21 mouse cellular contexts compared by ENCODE assay signal in genomic region chr9:33011241-33011640, GRCm38 (mm10).
DNase-seq lines count a peak whose midpoint lies in the region; ATAC-seq and TF ChIP-seq lines count a peak whose summit lies in the region.
"Had no signal": no experiment of that assay in that cellular context is flagged by ENCODE, and none has a peak within 500 bp of the region (broad histone marks: within the 10 kb centered on the region; RNA-seq: fewer than 3 reads in every experiment).

No protein-coding gene starts in this region.

- DNase-seq in CD4-positive, CD25-positive, alpha-beta regulatory T cell, adult 2 months (ENCODE audit: low read depth, low spot score), result peak; percentile 13
- DNase-seq in CH12.LX (ENCODE audit: extremely low read depth) (peak; percentile 6), MN1 (ENCODE audit: low spot score) (no peak)
- DNase-seq in urinary bladder, postnatal 10 days (ENCODE audit: low spot score), result no peak
- DNase-seq: adrenal gland, adult 8-10 months; adrenal gland, postnatal 14 days; adrenal gland, postnatal 36 days; cerebellum, adult 11-12 months; cerebellum, adult 2 months; cerebellum, adult 9-10 months; cerebellum, postnatal 10 days; cerebellum, postnatal 25 days; forebrain, postnatal 0 days had no signal

- in situ Hi-C loops in CH12.LX (cut with MboI; ENCODE audit: low pct_ligation_motif_present, low pct_unique_long_range_greater_than_20kb, low sequenced_read_pairs), result no loop called here

- H3K4me1 ChIP-seq in CH12.LX (ENCODE audit: control insufficient read depth in 1 of 2, insufficient read depth in 2 of 2), result no peaks in the 10 kb centered on the region; a peak in 1 of 4 replicates
- H3K4me1 ChIP-seq in kidney, embryonic 15.5 days, result no peaks in the 10 kb centered on the region
- H3K4me1 ChIP-seq: embryonic facial prominence, embryonic 12.5 days; forebrain, embryonic 13.5 days; forebrain, embryonic 15.5 days had no signal

- no peaks in the 10 kb centered on the region for H3K36me3 ChIP-seq in CH12.LX (replicated peaks in 1 of 2; ENCODE audit: control insufficient read depth in 1 of 2, insufficient read depth in 1 of 2, low read length in 1 of 2)
- H3K36me3 ChIP-seq in kidney, embryonic 15.5 days, result no peaks in the 10 kb centered on the region
- H3K36me3 ChIP-seq: embryonic facial prominence, embryonic 10.5 days; embryonic facial prominence, embryonic 12.5 days; forebrain, embryonic 15.5 days had no signal

- H3K27me3 ChIP-seq in CH12.LX (replicated peaks), result no peaks in the 10 kb centered on the region
- no peaks in the 10 kb centered on the region for H3K27me3 ChIP-seq in kidney, embryonic 15.5 days
- H3K27me3 ChIP-seq: embryonic facial prominence, embryonic 12.5 days; forebrain, embryonic 13.5 days; forebrain, embryonic 15.5 days; Patski had no signal

- TF ChIP-seq RAD21 in CH12.LX (IDR thresholded peaks at IDR 0.05; ENCODE audit: low read depth, low read length), result no peak

- no peaks in the 10 kb centered on the region for H3K9me3 ChIP-seq in CH12.LX (replicated peaks; ENCODE audit: low read length)
- H3K9me3 ChIP-seq in kidney, embryonic 15.5 days (replicated peaks), result no peaks in the 10 kb centered on the region
- H3K9me3 ChIP-seq: embryonic facial prominence, embryonic 10.5 days; embryonic facial prominence, embryonic 12.5 days; forebrain, embryonic 13.5 days; forebrain, embryonic 15.5 days had no signal

- H3K79me2 ChIP-seq in CH12.LX (replicated peaks; ENCODE audit: control insufficient read depth, extremely low read depth, insufficient read depth, poor library complexity, severe bottlenecking), result no peaks in the 10 kb centered on the region

- no peak for TF ChIP-seq POLR2A in CH12.LX (IDR thresholded peaks at IDR 0.05; ENCODE audit: low read depth, low read length)

- no peak overlapping the region for H3K9ac ChIP-seq in CH12.LX (ENCODE audit: insufficient read depth, low read depth)
- no peak overlapping the region for H3K9ac ChIP-seq in kidney, embryonic 15.5 days
- H3K9ac ChIP-seq: embryonic facial prominence, embryonic 12.5 days; forebrain, embryonic 13.5 days; forebrain, embryonic 15.5 days; forebrain, postnatal 0 days had no signal

- no peak for TF ChIP-seq EP300 in CH12.LX (IDR thresholded peaks at IDR 0.05; ENCODE audit: low read length)

- H3K4me2 ChIP-seq in CH12.LX (ENCODE audit: insufficient read depth, low read depth, poor library complexity, severe bottlenecking), result no peak overlapping the region
- H3K4me2 ChIP-seq in kidney, embryonic 15.5 days, result no peak overlapping the region
- H3K4me2 ChIP-seq: embryonic facial prominence, embryonic 12.5 days; forebrain, embryonic 13.5 days; forebrain, embryonic 15.5 days had no signal

- peak; percentile 54 for ATAC-seq in inflammation-experienced regulatory T-cells, adult 6 months
- no peak for ATAC-seq in kidney, embryonic 15.5 days (replicated peaks; ENCODE audit: low FRiP score)
- ATAC-seq: activated CD4-positive, CD25-positive, alpha-beta regulatory T cell, adult 4 months; forebrain, embryonic 13.5 days; forebrain, embryonic 15.5 days; forebrain, postnatal 0 days; Patski had no signal

- no peak for TF ChIP-seq CTCF in CH12.LX (conservative IDR thresholded peaks at IDR 0.05 in 1 of 2, IDR thresholded peaks at IDR 0.05 in 1 of 2; ENCODE audit: low read depth in 2 of 2, low read length in 2 of 2)

- dilution Hi-C loops in CH12.LX (cut with MboI; ENCODE audit: extremely low pct_ligation_motif_present, extremely low pct_unique_long_range_greater_than_20kb, low sequenced_read_pairs), result no loop called here

- no peak overlapping the region for H3K27ac ChIP-seq in CH12.LX (ENCODE audit: insufficient read depth, low read depth)
- no peak overlapping the region for H3K27ac ChIP-seq in kidney, embryonic 15.5 days
- H3K27ac ChIP-seq: embryonic facial prominence, embryonic 10.5 days; embryonic facial prominence, embryonic 12.5 days; forebrain, embryonic 13.5 days; forebrain, embryonic 15.5 days had no signal

- H3K4me3 ChIP-seq in CH12.LX (replicated peaks in 1 of 3; ENCODE audit: low read depth in 2 of 3, low read length in 2 of 3, poor library complexity in 1 of 3), result no peak overlapping the region
- no peak overlapping the region for H3K4me3 ChIP-seq in kidney, embryonic 15.5 days (replicated peaks)
- H3K4me3 ChIP-seq: embryonic facial prominence, embryonic 10.5 days; embryonic facial prominence, embryonic 12.5 days; forebrain, embryonic 13.5 days; forebrain, embryonic 15.5 days had no signal

TF ChIP-seq in CH12.LX, 34 proteins besides CTCF, POLR2A, EP300 and RAD21:
- TF ChIP-seq MAZ (IDR thresholded peaks at IDR 0.05; ENCODE audit: low read depth, low read length), result no peak
- no peak for TF ChIP-seq MAX (IDR thresholded peaks at IDR 0.05; ENCODE audit: low read length)
- TF ChIP-seq ZNF384 (IDR thresholded peaks at IDR 0.05; ENCODE audit: low read depth, low read length), result no peak
- no peak for TF ChIP-seq UBTF (IDR thresholded peaks at IDR 0.05; ENCODE audit: low read depth, low read length)
- TF ChIP-seq GABPA (IDR thresholded peaks at IDR 0.05; ENCODE audit: insufficient replicate concordance, low read depth, low read length), result no peak
- no peak for TF ChIP-seq NRF1 (IDR thresholded peaks at IDR 0.05; ENCODE audit: low read depth, low read length)
- TF ChIP-seq E2F4 (IDR thresholded peaks at IDR 0.05; ENCODE audit: insufficient replicate concordance, low read depth, low read length), result no peak
- no peak for TF ChIP-seq TCF12 (IDR thresholded peaks at IDR 0.05; ENCODE audit: low read depth, low read length)
- no peak for TF ChIP-seq JUND (conservative IDR thresholded peaks at IDR 0.05; ENCODE audit: low read depth, low read length)
- no peak for TF ChIP-seq KAT2A (IDR thresholded peaks at IDR 0.05; ENCODE audit: insufficient replicate concordance, low read length)

Comparison
In these comparisons a context has a peak if more than half of its experiments do, and no peak if none do; other contexts are left out.
1. DNase-seq: peak in CD4-positive, CD25-positive, alpha-beta regulatory T cell, adult 2 months (single experiment) and CH12.LX (single experiment); none in MN1 (single experiment) and urinary bladder, postnatal 10 days (single experiment).